Mouse (Mus musculus): ENCODE results near the gene 4933427D14Rik.

DNA sequence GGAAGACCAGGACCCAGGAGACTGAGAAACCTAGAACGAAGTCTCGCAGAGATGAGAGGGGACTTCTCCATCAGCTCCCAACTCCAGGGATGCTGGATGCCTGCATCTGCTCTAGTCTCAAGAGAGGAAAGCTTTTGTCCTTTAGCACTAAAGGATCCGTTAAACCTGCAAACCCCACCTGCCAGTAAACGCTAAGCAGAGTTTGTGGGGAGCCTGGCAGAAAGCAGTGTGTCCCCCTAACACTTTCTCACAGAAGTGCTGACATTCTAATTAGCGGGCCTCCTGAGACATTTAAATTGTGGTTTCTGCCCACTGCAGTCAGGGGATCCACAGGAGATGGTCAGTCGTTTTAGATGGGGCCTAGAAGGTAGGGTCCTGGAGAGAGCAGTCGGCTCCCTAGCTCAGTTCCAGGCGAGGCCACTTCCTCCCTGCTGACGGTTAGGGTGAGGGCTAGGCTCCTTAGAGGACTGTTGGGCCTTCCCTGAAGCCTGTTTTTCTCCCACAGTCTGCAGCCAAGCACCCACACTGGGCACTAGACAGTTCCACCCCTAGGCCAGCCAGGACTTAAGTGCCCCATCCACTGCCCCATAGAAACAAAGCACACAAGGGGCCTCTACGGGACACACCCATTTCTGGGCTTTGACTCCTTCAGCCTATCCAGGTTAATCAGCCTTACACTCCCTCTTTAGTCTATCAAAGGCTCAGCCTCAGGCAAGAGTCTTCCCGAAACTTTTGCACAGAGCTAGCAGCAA is 70.9 kb downstream of the 4933427D14Rik start:
- TF ChIP-seq CTCF (IDR thresholded peaks at IDR 0.05 in 2 of 3, conservative IDR thresholded peaks at IDR 0.05 in 1 of 3; ENCODE audit: control insufficient read depth in 1 of 3, insufficient read depth in 1 of 3, low read depth in 2 of 3, low read length in 3 of 3, poor library complexity in 1 of 3, severe bottlenecking in 1 of 3) (no peak), MAX (IDR thresholded peaks at IDR 0.05; ENCODE audit: low read length) (no peak), EP300 (IDR thresholded peaks at IDR 0.05; ENCODE audit: low read depth in 1 of 2, low read length in 2 of 2) (no peak), POLR2A (IDR thresholded peaks at IDR 0.05; ENCODE audit: control insufficient read depth in 1 of 2, insufficient read depth in 1 of 2, low read depth in 1 of 2, low read length in 2 of 2, poor library complexity in 1 of 2) (no peak), ZKSCAN1 (IDR thresholded peaks at IDR 0.05; ENCODE audit: low read depth, low read length) (no peak), NRF1 (IDR thresholded peaks at IDR 0.05; ENCODE audit: insufficient read depth, low read depth, low read length, poor library complexity, severe bottlenecking) (no peak)

Data from MEL (cell line).